Mouse (Mus musculus) midbrain, embryonic 11.5 days (tissue): ENCODE data around the gene Vamp2. TPM values are rescaled to one million over a fixed set of nuclear protein-coding genes. Genes with fewer than 3 reads are reported as not detected.

ENCODE experiments used
- ATAC-seq: fragments of 200-750 bp; cut with Nextera tagmentation; 2 replicates; pipeline ENCODE4 v1.8.0; 2017; ENCODE audit warnings: moderate TSS enrichment, moderate library complexity; ENCODE audit not compliant: low FRiP score
- DNase-seq: peaks from one replicate; pipeline ENCODE4 v3.0.0; 2015; ENCODE audit warnings: low spot score; ENCODE audit errors: missing footprints
- H3K27ac ChIP-seq: fragments of 300-500 bp; sonication (generic); 2 replicates; pipeline ENCODE4 v1.5.1; 2014; ENCODE audit warnings: low read depth, low read length
- H3K27me3 ChIP-seq: fragments of 300-500 bp; sonication (generic); 2 replicates; pipeline ENCODE4 v1.6.1; 2014; ENCODE audit warnings: mild to moderate bottlenecking, low read length, moderate library complexity, mixed read lengths; ENCODE audit not compliant: control insufficient read depth, insufficient read depth
- H3K36me3 ChIP-seq: fragments of 300-500 bp; sonication (generic); 2 replicates; pipeline ENCODE4 v1.6.1; 2014; ENCODE audit warnings: mild to moderate bottlenecking, low read length, moderate library complexity, mixed read lengths; ENCODE audit not compliant: control insufficient read depth, insufficient read depth
- H3K4me1 ChIP-seq: fragments of 300-500 bp; sonication (generic); 2 replicates; pipeline ENCODE4 v1.6.1; 2014; ENCODE audit warnings: low read length; ENCODE audit not compliant: control insufficient read depth, insufficient read depth
- H3K4me2 ChIP-seq: fragments of 300-500 bp; sonication (generic); 2 replicates; pipeline ENCODE4 v1.6.1; 2014; ENCODE audit warnings: mild to moderate bottlenecking, moderate library complexity
- H3K4me3 ChIP-seq: fragments of 300-500 bp; sonication (generic); 2 replicates; pipeline ENCODE4 v1.5.1; 2014; ENCODE audit warnings: low read depth, low read length
- H3K9ac ChIP-seq: fragments of 300-500 bp; sonication (generic); 2 replicates; pipeline ENCODE4 v1.6.1; 2014; ENCODE audit warnings: low read length
- H3K9me3 ChIP-seq: fragments of 300-500 bp; sonication (generic); 2 replicates; pipeline ENCODE4 v1.6.1; 2016; ENCODE audit warnings: low read length; ENCODE audit not compliant: control insufficient read depth
- WGBS: fragments of 180-500 bp; shearing (Covaris S2); extraction: QIAGEN DNeasy Blood & Tissue Kit; methylation state at CpG from one replicate; pipeline ENCODE4 v1.1.7; 2014; 5-methylcytosine and 5-hydroxymethylcytosine counted together
- polyA plus RNA-seq: library from polyadenylated mRNA; unstranded; fragments of >200 nt; fragmentation: Nextera tagmentation; extraction: Ambion mirVana; gene quantifications from 2 replicates; pipeline ENCODE4 v1.2.1, GENCODE M21; 2014

Gene Vamp2
- polyA plus RNA-seq, 1 experiment from 2014 or later: 72.4 TPM

- peak; percentile 95 for DNase-seq
- Histone ChIP-seq H3K4me3 (peak within 1 kb of the TSS; percentile 74), H3K9ac (peak within 1 kb of the TSS; percentile 55), H3K4me2 (peak within 1 kb of the TSS; percentile 87), H3K27me3 (peaks cover 14% of the 10 kb centered on the region), H3K4me1 (peaks cover 28% of the 10 kb centered on the region), H3K36me3 (no peaks in the 10 kb centered on the region), H3K27ac (no peak within 1 kb of the TSS), H3K9me3 (no peaks in the 10 kb centered on the region)
- no peak for ATAC-seq
- 1% methylated on average over 27 of the region's 27 CpGs for WGBS
Observed at GRCm38 (mm10) chr11:69120221-69121000, 32.1 kb downstream of the Vamp2 start, which contains the start of gene Hes7. Gene Hes7, plus strand, starts transcription at chr11:69120404.

GRCm38 (mm10) chr11:69121001-69121740, 32.9 kb downstream of the Vamp2 start:
- Histone ChIP-seq H3K4me3 (peak overlapping the region; percentile 59), H3K4me2 (peak overlapping the region; percentile 87), H3K36me3 (no peaks in the 10 kb centered on the region), H3K4me1 (peaks cover 36% of the 10 kb centered on the region), H3K27me3 (peaks cover 12% of the 10 kb centered on the region), H3K27ac (no peak overlapping the region), H3K9me3 (no peaks in the 10 kb centered on the region), H3K9ac (peak overlapping the region; percentile 55)
- WGBS: under 1% methylated on average over 33 of the region's 33 CpGs
- ATAC-seq (no peak), DNase-seq (peak; percentile 96)

- peak; percentile 96 for DNase-seq
- ATAC-seq: no peak
- H3K4me1 ChIP-seq: peaks cover 37% of the 10 kb centered on the region
Observed at GRCm38 (mm10) chr11:69121741-69122335, 33.5 kb downstream of the Vamp2 start.

GRCm38 (mm10) chr11:69122336-69122951, 34.2 kb downstream of the Vamp2 start, which contains the start of gene 9130213A22Rik:
Gene 9130213A22Rik, minus strand, starts transcription at chr11:69122589.
- ATAC-seq (peak; percentile 72), DNase-seq (peak; percentile 98)
- H3K4me2 ChIP-seq: peak within 1 kb of the TSS; percentile 87
- H3K4me1 ChIP-seq: peaks cover 35% of the 10 kb centered on the region
- no peaks in the 10 kb centered on the region for H3K36me3 ChIP-seq
- under 1% methylated on average over 57 of the region's 66 CpGs for WGBS
- no peaks in the 10 kb centered on the region for H3K9me3 ChIP-seq
- H3K27ac ChIP-seq: peak within 1 kb of the TSS; percentile 8; the same call in 1 of the 2 replicates
- H3K4me3 ChIP-seq: peak within 1 kb of the TSS; percentile 59
- peak within 1 kb of the TSS; percentile 55 for H3K9ac ChIP-seq
- peaks cover 12% of the 10 kb centered on the region for H3K27me3 ChIP-seq

More at GRCm38 (mm10) chr11:69121741-69122335, 33.5 kb downstream of the Vamp2 start:
- peak overlapping the region; percentile 55 for H3K9ac ChIP-seq
- H3K36me3 ChIP-seq: no peaks in the 10 kb centered on the region
- under 1% methylated on average over 32 of the region's 32 CpGs for WGBS
- no peak overlapping the region for H3K27ac ChIP-seq
- H3K4me2 ChIP-seq: peak overlapping the region; percentile 87
- H3K4me3 ChIP-seq: peak overlapping the region; percentile 59
- H3K27me3 ChIP-seq: peaks cover 12% of the 10 kb centered on the region
- no peaks in the 10 kb centered on the region for H3K9me3 ChIP-seq

- Histone ChIP-seq H3K27me3 (peaks cover 12% of the 10 kb centered on the region), H3K4me1 (peaks cover 34% of the 10 kb centered on the region), H3K4me2 (peak overlapping the region; percentile 87), H3K36me3 (no peaks in the 10 kb centered on the region), H3K27ac (no peak overlapping the region; the same call in 1 of the 2 replicates), H3K9ac (peak overlapping the region; percentile 55), H3K9me3 (no peaks in the 10 kb centered on the region), H3K4me3 (peak overlapping the region; percentile 59)
- WGBS: under 1% methylated on average over 29 of the region's 29 CpGs
- DNase-seq (peak; percentile 100), ATAC-seq (0 out of 2 replicates have a peak, but pooled peaks have one; percentile 15)
Observed at GRCm38 (mm10) chr11:69123056-69123692, 34.9 kb downstream of the Vamp2 start.

- peak overlapping the region; percentile 58 for H3K9ac ChIP-seq
- H3K36me3 ChIP-seq: no peaks in the 10 kb centered on the region
- DNase-seq (peak; percentile 100), ATAC-seq (peak; percentile 74)
- WGBS: under 1% methylated on average over 31 of the region's 31 CpGs
- 0 out of 2 replicates have a peak overlapping the region, but pooled peaks have one; percentile 8 for H3K27ac ChIP-seq
- H3K4me3 ChIP-seq: peak overlapping the region; percentile 59
- H3K27me3 ChIP-seq: peaks cover 12% of the 10 kb centered on the region
- peak overlapping the region; percentile 87 for H3K4me2 ChIP-seq
- H3K4me1 ChIP-seq: peaks cover 33% of the 10 kb centered on the region
- H3K9me3 ChIP-seq: no peaks in the 10 kb centered on the region
Observed at GRCm38 (mm10) chr11:69123693-69124497, 35.6 kb downstream of the Vamp2 start.

- under 1% methylated on average over 3 of the region's 3 CpGs for WGBS
Observed at GRCm38 (mm10) chr11:69124498-69124847, 36.2 kb downstream of the Vamp2 start.

More at GRCm38 (mm10) chr11:69124498-69124847, 36.2 kb downstream of the Vamp2 start:
- Histone ChIP-seq H3K27ac (no peak overlapping the region), H3K9ac (no peak overlapping the region), H3K36me3 (no peaks in the 10 kb centered on the region), H3K4me1 (peaks cover 29% of the 10 kb centered on the region), H3K27me3 (peaks cover 12% of the 10 kb centered on the region), H3K4me3 (no peak overlapping the region; the same call in 1 of the 2 replicates), H3K9me3 (no peaks in the 10 kb centered on the region), H3K4me2 (no peak overlapping the region)
- DNase-seq (peak; percentile 98), ATAC-seq (peak; percentile 60)
